In genomic region chr3:118418981-118419380, GRCm38 (mm10) we compare ENCODE assay signal across 28 mouse cellular contexts.
"Had no signal": no experiment of that assay in that cellular context is flagged by ENCODE, and none has a peak within 500 bp of the region (broad histone marks: within the 10 kb centered on the region; RNA-seq: fewer than 3 reads in every experiment).

No protein-coding gene starts in this region.

- DNase-seq: gastrocnemius, adult 2 months; gastrocnemius, postnatal 10 days; gastrocnemius, postnatal 36 days; heart, adult 11 months; heart, adult 2 months; heart, postnatal 14 days; heart, postnatal 36 days; kidney, adult 11 months; kidney, adult 2 months; kidney, adult 9 months; kidney, postnatal 10 days; kidney, postnatal 25 days; kidney, postnatal 4 days; liver; liver, embryonic 13.5 days had no signal

- H3K4me2 ChIP-seq: heart, embryonic 11.5 days; heart, embryonic 13.5 days; heart, embryonic 15.5 days; hindbrain, embryonic 13.5 days; hindbrain, embryonic 15.5 days; limb, embryonic 12.5 days; liver, embryonic 11.5 days; liver, embryonic 13.5 days; liver, embryonic 15.5 days had no signal

- H3K9ac ChIP-seq: heart, embryonic 13.5 days; heart, embryonic 15.5 days; hindbrain, embryonic 13.5 days; hindbrain, embryonic 15.5 days; limb, embryonic 12.5 days; liver, embryonic 13.5 days; liver, embryonic 15.5 days had no signal

- H3K9me3 ChIP-seq: heart, embryonic 13.5 days; heart, embryonic 15.5 days; hindbrain, embryonic 13.5 days; hindbrain, embryonic 15.5 days; limb, embryonic 10.5 days; limb, embryonic 12.5 days; liver, embryonic 13.5 days; liver, embryonic 15.5 days had no signal

- ATAC-seq: hindbrain, postnatal 0 days; intestine, embryonic 16.5 days had no signal

- H3K27me3 ChIP-seq: heart, embryonic 13.5 days; heart, embryonic 15.5 days; hindbrain, embryonic 13.5 days; hindbrain, embryonic 15.5 days; limb, embryonic 12.5 days; liver, embryonic 13.5 days; liver, embryonic 15.5 days had no signal

- H3K27ac ChIP-seq: gastrocnemius, adult 2 months; heart, adult 2 months; heart, embryonic 13.5 days; heart, embryonic 15.5 days; hindbrain, embryonic 13.5 days; hindbrain, embryonic 15.5 days; hindbrain, postnatal 0 days; layer of hippocampus, adult 2 months; left cerebral cortex, adult 2 months; limb, embryonic 10.5 days; limb, embryonic 12.5 days; liver, embryonic 13.5 days; liver, embryonic 15.5 days had no signal

- H3K36me3 ChIP-seq: heart, embryonic 13.5 days; heart, embryonic 15.5 days; hindbrain, embryonic 13.5 days; hindbrain, embryonic 15.5 days; limb, embryonic 10.5 days; limb, embryonic 12.5 days; liver, embryonic 13.5 days; liver, embryonic 15.5 days had no signal

- H3K4me1 ChIP-seq: heart, embryonic 13.5 days; heart, embryonic 15.5 days; hindbrain, embryonic 13.5 days; hindbrain, embryonic 15.5 days; limb, embryonic 12.5 days; liver, embryonic 13.5 days; liver, embryonic 15.5 days had no signal

- H3K4me3 ChIP-seq: gastrocnemius, adult 2 months; heart, adult 2 months; heart, embryonic 13.5 days; heart, embryonic 15.5 days; hindbrain, embryonic 13.5 days; hindbrain, embryonic 15.5 days; layer of hippocampus, adult 2 months; left cerebral cortex, adult 2 months; limb, embryonic 10.5 days; limb, embryonic 12.5 days; liver, embryonic 13.5 days; liver, embryonic 15.5 days had no signal
